Mouse (Mus musculus) heart, embryonic 10.5 days (tissue): ENCODE data around the gene Evx2. TPM values are rescaled to one million over a fixed set of nuclear protein-coding genes. Genes with fewer than 3 reads are reported as not detected.

Experiments used
- DNase-seq: peaks from one replicate; pipeline ENCODE4 v3.0.0-alpha.2; 2017; ENCODE audit warnings: low spot score
- H3K27ac ChIP-seq: fragments of 300-500 bp; sonication (generic); 2 replicates; pipeline ENCODE4 v1.5.1; 2016; ENCODE audit warnings: mild to moderate bottlenecking
- H3K27me3 ChIP-seq: fragments of 300-500 bp; sonication (generic); 2 replicates; pipeline ENCODE4 v1.6.1; 2016; ENCODE audit warnings: mild to moderate bottlenecking; ENCODE audit not compliant: poor library complexity, insufficient read depth, severe bottlenecking
- H3K36me3 ChIP-seq: fragments of 300-500 bp; sonication (generic); 2 replicates; pipeline ENCODE4 v1.6.1; 2016; ENCODE audit warnings: mild to moderate bottlenecking, moderate library complexity
- H3K4me1 ChIP-seq: fragments of 300-500 bp; sonication (generic); 2 replicates; pipeline ENCODE4 v1.6.1; 2016; ENCODE audit warnings: mild to moderate bottlenecking
- H3K4me3 ChIP-seq: fragments of 300-500 bp; sonication (generic); 2 replicates; pipeline ENCODE4 v1.5.1; 2016; ENCODE audit warnings: mild to moderate bottlenecking, moderate library complexity
- H3K9me3 ChIP-seq: fragments of 300-500 bp; sonication (generic); 2 replicates; pipeline ENCODE4 v1.6.1; 2016; ENCODE audit warnings: mild to moderate bottlenecking, moderate library complexity
- WGBS: fragments of 180-500 bp; shearing (Covaris S2); methylation state at CpG from one replicate; pipeline ENCODE4 v1.1.7; 2016; 5-methylcytosine and 5-hydroxymethylcytosine counted together
- polyA plus RNA-seq: library from polyadenylated mRNA; unstranded; fragments of >200 nt; fragmentation: Nextera tagmentation; extraction: Ambion mirVana; gene quantifications from 2 replicates; pipeline ENCODE4 v1.2.1, GENCODE M21; 2016

Evx2 gene
- polyA plus RNA-seq, 1 experiment from 2014 or later = not detected

DNA sequence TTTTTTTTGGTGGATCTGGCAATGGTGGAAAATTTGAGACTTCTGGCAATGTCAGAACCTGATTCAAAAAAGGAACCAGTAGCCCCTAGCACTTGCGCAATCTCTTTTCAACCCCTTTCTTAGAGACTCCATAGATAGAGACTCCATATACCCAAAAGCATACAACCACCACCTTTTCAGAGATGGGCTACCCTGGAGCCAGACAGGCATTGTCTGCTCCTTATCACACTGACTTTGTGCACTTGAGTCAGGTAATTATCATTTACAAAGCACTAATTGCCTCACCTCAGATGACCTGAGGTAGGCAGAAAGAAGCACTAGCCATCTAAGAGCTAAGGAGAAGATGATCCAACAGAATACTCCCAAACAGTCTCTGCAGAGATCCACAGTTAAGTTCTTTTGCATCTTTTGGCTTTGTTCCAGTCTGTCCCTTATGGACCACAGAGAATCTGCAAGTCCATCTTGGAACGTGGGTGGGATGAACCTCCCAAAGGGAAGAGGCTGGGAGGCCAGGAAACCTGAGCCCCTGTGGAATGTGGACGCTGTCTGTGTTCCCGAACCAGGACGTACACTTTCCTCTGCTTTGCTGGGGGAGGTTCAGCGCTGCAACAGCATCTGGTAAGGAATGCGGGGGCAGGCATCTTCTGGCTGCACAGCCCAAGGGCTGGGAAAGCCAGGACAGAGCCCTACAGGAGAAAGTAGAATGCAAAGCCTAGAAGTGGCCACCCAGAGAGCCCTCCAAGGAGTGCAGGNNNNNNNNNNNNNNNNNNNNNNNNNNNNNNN lies 12.1 kb downstream of the Evx2 start:
- Histone ChIP-seq H3K27ac (no peak overlapping the region), H3K4me3 (no peak overlapping the region), H3K27me3 (peaks cover 88% of the 10 kb centered on the region), H3K4me1 (no peaks in the 10 kb centered on the region), H3K9me3 (no peaks in the 10 kb centered on the region), H3K36me3 (no peaks in the 10 kb centered on the region)
- 13% methylated on average over 7 of the region's 7 CpGs for WGBS
- no peak for DNase-seq

DNA sequence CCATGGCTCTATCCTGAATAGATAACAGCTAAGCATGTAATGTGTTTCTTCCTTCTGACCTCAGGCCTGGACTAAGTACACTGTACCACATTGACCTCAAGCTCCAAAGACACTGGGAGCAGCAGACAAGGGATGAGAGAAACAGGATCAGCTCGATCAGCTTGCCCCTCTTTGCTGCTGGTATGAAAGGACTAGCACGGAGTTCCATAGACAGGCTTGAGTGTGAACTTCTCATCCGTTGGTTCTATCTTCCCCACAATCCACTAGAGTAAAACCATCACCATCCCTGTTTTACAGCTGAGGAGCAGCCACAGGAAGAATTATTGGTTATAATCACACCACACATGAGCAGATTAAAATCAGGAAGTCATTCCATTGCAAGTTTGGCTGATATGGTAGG lies 13.7 kb downstream of the Evx2 start:
- Histone ChIP-seq H3K27ac (no peak overlapping the region), H3K36me3 (no peaks in the 10 kb centered on the region), H3K9me3 (no peaks in the 10 kb centered on the region), H3K27me3 (peaks cover 71% of the 10 kb centered on the region), H3K4me1 (no peaks in the 10 kb centered on the region), H3K4me3 (no peak overlapping the region)
- no peak for DNase-seq
- WGBS = 77% methylated on average over 3 of the region's 3 CpGs

- Histone ChIP-seq H3K36me3 (no peaks in the 10 kb centered on the region), H3K4me3 (no peak overlapping the region), H3K9me3 (no peaks in the 10 kb centered on the region), H3K4me1 (no peaks in the 10 kb centered on the region), H3K27ac (no peak overlapping the region), H3K27me3 (peaks cover 39% of the 10 kb centered on the region)
- no peak for DNase-seq
- WGBS = 71% methylated on average over 5 of the region's 5 CpGs
Observed at GRCm38 (mm10) chr2:74642431-74642830, 16.9 kb downstream of the Evx2 start.

GRCm38 (mm10) chr2:74635412-74635811 lies 23.9 kb downstream of the Evx2 start:
- DNase-seq = no peak
- Histone ChIP-seq H3K36me3 (no peaks in the 10 kb centered on the region), H3K4me1 (no peaks in the 10 kb centered on the region), H3K27ac (no peak overlapping the region), H3K4me3 (no peak overlapping the region), H3K9me3 (no peaks in the 10 kb centered on the region), H3K27me3 (no peaks in the 10 kb centered on the region)
- WGBS = 54% methylated on average over 4 of the region's 4 CpGs

DNA sequence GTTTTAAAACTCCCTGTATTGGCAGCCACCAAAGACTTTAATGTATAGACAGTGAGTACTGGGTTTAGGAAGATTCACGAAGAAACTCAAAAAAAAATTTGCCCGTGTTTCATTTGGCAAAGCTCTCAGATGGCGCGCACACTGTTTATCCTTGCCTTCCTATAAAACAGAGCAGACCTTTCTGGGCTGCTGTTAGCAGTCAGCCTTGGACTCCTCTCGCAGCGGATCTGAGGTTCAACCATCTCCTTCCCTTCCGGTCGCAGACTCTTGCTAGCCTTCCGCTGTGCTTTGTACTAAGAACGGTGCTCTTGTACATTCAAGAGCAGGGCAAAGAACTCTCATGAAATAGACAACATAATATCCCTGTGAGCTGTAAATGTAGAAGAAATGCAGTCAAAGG lies 39.0 kb downstream of the Evx2 start:
- no peaks in the 10 kb centered on the region for H3K4me1 ChIP-seq
- DNase-seq = no peak
- H3K4me3 ChIP-seq = no peak overlapping the region
- no peaks in the 10 kb centered on the region for H3K9me3 ChIP-seq
- WGBS = 86% methylated on average over 10 of the region's 10 CpGs
- H3K27me3 ChIP-seq = no peaks in the 10 kb centered on the region
- no peaks in the 10 kb centered on the region for H3K36me3 ChIP-seq
- H3K27ac ChIP-seq = no peak overlapping the region

DNA sequence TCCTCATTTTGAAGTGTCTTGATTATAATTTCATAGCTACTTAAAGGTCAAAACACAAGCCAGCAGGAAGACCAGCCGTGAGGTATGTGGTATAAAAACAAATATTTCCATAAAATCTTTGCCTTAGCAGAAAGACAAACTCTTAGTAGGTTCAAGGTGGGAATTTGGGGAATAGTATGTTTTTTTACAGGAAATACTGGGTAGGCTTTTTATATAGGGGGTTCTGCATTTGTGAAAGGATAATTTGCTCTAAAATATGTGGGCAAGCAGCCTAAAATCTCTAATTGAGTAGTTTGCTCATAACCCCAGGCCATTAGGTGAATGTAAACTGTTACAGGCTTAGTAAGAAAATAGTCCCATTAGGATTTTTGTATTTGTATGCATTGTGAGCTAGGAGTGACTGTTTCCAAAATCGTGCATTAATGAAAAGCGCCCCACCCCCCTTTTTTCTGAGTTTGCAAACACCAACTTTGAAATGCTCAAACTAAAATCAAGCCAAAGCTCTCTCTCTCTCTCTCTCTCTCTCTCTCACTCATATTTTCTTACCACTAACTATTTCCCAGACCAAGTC lies 39.6 kb downstream of the Evx2 start:
- no peak for DNase-seq
- Histone ChIP-seq H3K27ac (no peak overlapping the region), H3K36me3 (no peaks in the 10 kb centered on the region), H3K4me3 (no peak overlapping the region), H3K27me3 (no peaks in the 10 kb centered on the region), H3K4me1 (no peaks in the 10 kb centered on the region), H3K9me3 (no peaks in the 10 kb centered on the region)
- 84% methylated on average over 3 of the region's 3 CpGs for WGBS

DNA sequence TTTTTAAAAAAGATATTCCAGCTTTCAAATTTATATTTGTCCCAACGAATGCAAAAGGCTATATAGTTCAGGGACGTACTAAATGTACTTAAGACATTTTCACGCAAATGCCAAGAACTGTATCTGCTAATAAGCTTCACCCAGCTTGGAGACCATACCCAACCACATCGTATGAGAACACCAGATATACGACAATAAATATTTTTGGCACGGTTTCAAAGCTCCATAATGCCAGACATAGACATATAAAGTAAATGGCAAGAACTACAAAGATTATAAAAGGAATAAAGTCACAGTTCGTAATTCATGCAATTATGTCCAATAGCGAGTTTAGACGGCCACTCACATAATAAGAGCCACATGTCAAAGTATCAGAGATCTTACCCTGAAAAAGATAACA lies 41.7 kb downstream of the Evx2 start:
- Histone ChIP-seq H3K9me3 (no peaks in the 10 kb centered on the region), H3K4me1 (no peaks in the 10 kb centered on the region)
- 80% methylated on average over 9 of the region's 9 CpGs for WGBS

GRCm38 (mm10) chr2:74611406-74611805 lies 48.0 kb downstream of the Evx2 start:
- DNase-seq = no peak
- Histone ChIP-seq H3K27ac (no peak overlapping the region), H3K4me3 (no peak overlapping the region), H3K9me3 (no peaks in the 10 kb centered on the region), H3K36me3 (no peaks in the 10 kb centered on the region), H3K4me1 (no peaks in the 10 kb centered on the region), H3K27me3 (no peaks in the 10 kb centered on the region)
- WGBS = 82% methylated on average over 4 of the region's 4 CpGs

More for the DNA sequence above, 41.7 kb downstream of the Evx2 start:
- Histone ChIP-seq H3K27me3 (no peaks in the 10 kb centered on the region), H3K4me3 (no peak overlapping the region), H3K36me3 (no peaks in the 10 kb centered on the region), H3K27ac (no peak overlapping the region)
- no peak for DNase-seq

GRCm38 (mm10) chr2:74609350-74609749 lies 50.0 kb downstream of the Evx2 start:
- no peaks in the 10 kb centered on the region for H3K36me3 ChIP-seq
- H3K27ac ChIP-seq = no peak overlapping the region
- H3K27me3 ChIP-seq = no peaks in the 10 kb centered on the region
- H3K9me3 ChIP-seq = no peaks in the 10 kb centered on the region
- H3K4me3 ChIP-seq = no peak overlapping the region
- DNase-seq = no peak
- no peaks in the 10 kb centered on the region for H3K4me1 ChIP-seq

DNA sequence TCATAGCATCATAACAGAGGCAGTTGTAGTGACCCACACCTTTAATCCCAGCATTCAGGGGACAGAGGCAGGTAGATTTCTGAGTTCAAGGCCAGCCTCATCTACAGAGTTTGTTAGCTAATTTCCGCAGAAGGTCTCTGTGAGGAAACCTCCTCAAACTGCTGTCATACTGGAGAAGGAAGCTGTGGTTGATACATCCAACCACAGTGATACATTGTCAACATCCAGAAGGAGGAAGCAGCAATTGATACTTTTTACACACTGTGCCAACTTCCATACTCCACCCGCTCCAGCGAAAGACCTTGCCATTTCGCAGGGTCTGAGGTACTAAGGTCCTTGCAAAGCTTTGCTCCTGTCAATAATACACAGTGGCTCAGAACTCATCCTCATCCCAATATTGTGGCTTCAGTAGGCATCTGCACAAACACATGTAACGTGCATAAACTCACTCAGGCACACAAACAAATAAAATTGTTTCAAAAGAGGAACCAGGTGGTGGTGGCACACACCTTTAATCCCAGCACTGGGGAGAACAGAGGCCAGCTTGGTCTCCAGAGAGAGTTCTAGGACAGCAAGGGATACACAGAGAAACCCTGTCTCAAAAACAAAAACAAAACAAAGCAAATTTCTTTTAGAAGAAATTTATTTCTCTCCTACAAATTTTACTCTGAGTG lies 53.1 kb downstream of the Evx2 start:
- Histone ChIP-seq H3K27ac (no peak overlapping the region), H3K4me1 (no peaks in the 10 kb centered on the region), H3K9me3 (no peaks in the 10 kb centered on the region), H3K27me3 (no peaks in the 10 kb centered on the region), H3K4me3 (no peak overlapping the region), H3K36me3 (no peaks in the 10 kb centered on the region)
- DNase-seq = no peak
- WGBS = 86% methylated on average over 5 of the region's 5 CpGs

GRCm38 (mm10) chr2:74604011-74604410 lies 55.3 kb downstream of the Evx2 start:
- no peak overlapping the region for H3K4me3 ChIP-seq
- H3K4me1 ChIP-seq = no peaks in the 10 kb centered on the region
- H3K27ac ChIP-seq = no peak overlapping the region
- H3K27me3 ChIP-seq = no peaks in the 10 kb centered on the region
- no peaks in the 10 kb centered on the region for H3K36me3 ChIP-seq
- DNase-seq = no peak
- WGBS = 46% methylated on average over 3 of the region's 3 CpGs
- H3K9me3 ChIP-seq = no peaks in the 10 kb centered on the region
